Mouse (Mus musculus) midbrain, postnatal 0 days (tissue): ENCODE measurements around the gene Ppil1. TPM values are rescaled to one million over a fixed set of nuclear protein-coding genes. Genes with fewer than 3 reads are reported as not detected.
A peak's percentile ranks its signal among the peaks of the same experiment; 100 is the strongest.

ENCODE experiments used
- ATAC-seq: fragments of 200-750 bp; cut with Nextera tagmentation; 2 replicates; pipeline ENCODE4 v1.8.0; 2017; ENCODE audit warnings: moderate number of reproducible peaks, mild to moderate bottlenecking, moderate TSS enrichment, moderate library complexity; ENCODE audit not compliant: low FRiP score
- DNase-seq: peaks from one replicate; pipeline ENCODE4 v3.0.0-alpha.2; 2015; ENCODE audit warnings: low spot score
- H3K27ac ChIP-seq: fragments of 300-500 bp; sonication (generic); 2 replicates; pipeline ENCODE4 v1.5.1; 2014; ENCODE audit warnings: low read depth, mild to moderate bottlenecking, low read length, mixed read lengths
- H3K27me3 ChIP-seq: fragments of 300-500 bp; sonication (generic); 2 replicates; pipeline ENCODE4 v1.6.1; 2014; ENCODE audit warnings: low read length, control low read depth, mixed read lengths; ENCODE audit not compliant: insufficient read depth
- H3K36me3 ChIP-seq: fragments of 300-500 bp; sonication (generic); 2 replicates; pipeline ENCODE4 v1.6.1; 2014; ENCODE audit warnings: low read length, control low read depth, mixed read lengths; ENCODE audit not compliant: insufficient read depth
- H3K4me1 ChIP-seq: fragments of 300-500 bp; sonication (generic); 2 replicates; pipeline ENCODE4 v1.6.1; 2014; ENCODE audit warnings: mild to moderate bottlenecking, control low read depth, antibody characterized with exemption, low read length, mixed read lengths; ENCODE audit not compliant: insufficient read depth
- H3K4me2 ChIP-seq: fragments of 300-500 bp; sonication (generic); 2 replicates; pipeline ENCODE4 v1.6.1; 2014; ENCODE audit warnings: low read depth, mild to moderate bottlenecking, low read length, mixed read lengths; ENCODE audit not compliant: poor library complexity, severe bottlenecking
- H3K4me3 ChIP-seq: fragments of 300-500 bp; sonication (generic); 2 replicates; pipeline ENCODE4 v1.5.1; 2014; ENCODE audit warnings: low read depth, mild to moderate bottlenecking, low read length, moderate library complexity
- H3K9ac ChIP-seq: fragments of 300-500 bp; sonication (generic); replicated peaks from 2 replicates; pipeline ENCODE4 v1.6.1; 2014; ENCODE audit warnings: mild to moderate bottlenecking, low read length, moderate library complexity, mixed read lengths; ENCODE audit not compliant: poor library complexity, severe bottlenecking
- H3K9me3 ChIP-seq: fragments of 300-500 bp; sonication (generic); 2 replicates; pipeline ENCODE4 v1.6.1; 2016; ENCODE audit warnings: low read length, control low read depth
- CTCF ChIP-seq: IDR thresholded peaks from 2 replicates; pipeline ENCODE4 v1.5.1; 2016; ENCODE audit warnings: antibody characterized with exemption, mild to moderate bottlenecking
- WGBS: fragments of 180-500 bp; shearing (Covaris S2); extraction: QIAGEN DNeasy Blood & Tissue Kit; methylation state at CpG from one replicate; pipeline ENCODE4 v1.1.7; 2014; 5-methylcytosine and 5-hydroxymethylcytosine counted together
- polyA plus RNA-seq: library from polyadenylated mRNA; unstranded; fragments of >200 nt; fragmentation: Nextera tagmentation; extraction: Ambion mirVana; gene quantifications from 2 replicates; pipeline ENCODE4 v1.2.1, GENCODE M21; 2015
- total RNA-seq: library from RNA; depleted of rRNA; stranded (reverse); fragments of >200 nt; gene quantifications from 2 replicates; pipeline ENCODE4 v1.2.3, GENCODE M21; 2014

Gene Ppil1
- total and polyA plus RNA-seq, 2 experiments from 2014 or later, result 70.3 to 95.7 TPM

- Histone ChIP-seq H3K36me3 (peaks cover 32% of the 10 kb centered on the region), H3K27me3 (no peaks in the 10 kb centered on the region), H3K4me1 (no peaks in the 10 kb centered on the region), H3K9me3 (no peaks in the 10 kb centered on the region), H3K9ac (no peak overlapping the region), H3K4me3 (no peak overlapping the region), H3K27ac (no peak overlapping the region), H3K4me2 (no peak overlapping the region)
- 95% methylated on average over 3 of the region's 3 CpGs for WGBS
- ATAC-seq (no peak), DNase-seq (no peak)
- no peak for TF ChIP-seq CTCF
Observed at GRCm38 (mm10) chr17:29292996-29293395, 29.0 kb upstream of the Ppil1 start.

- Histone ChIP-seq H3K27ac (no peak overlapping the region), H3K27me3 (no peaks in the 10 kb centered on the region), H3K9me3 (no peaks in the 10 kb centered on the region), H3K4me2 (no peak overlapping the region), H3K4me3 (no peak overlapping the region), H3K36me3 (peaks cover 23% of the 10 kb centered on the region), H3K9ac (no peak overlapping the region), H3K4me1 (no peaks in the 10 kb centered on the region)
- TF ChIP-seq CTCF, result no peak
- DNase-seq (no peak), ATAC-seq (no peak)
- 94% methylated on average over 7 of the region's 7 CpGs for WGBS
Observed at GRCm38 (mm10) chr17:29291793-29292192, 27.8 kb upstream of the Ppil1 start.

GRCm38 (mm10) chr17:29282216-29282952 is 18.4 kb upstream of the Ppil1 start:
- Histone ChIP-seq H3K36me3 (peaks cover 16% of the 10 kb centered on the region), H3K4me2 (no peak overlapping the region), H3K27me3 (no peaks in the 10 kb centered on the region), H3K9me3 (no peaks in the 10 kb centered on the region), H3K4me1 (no peaks in the 10 kb centered on the region), H3K9ac (no peak overlapping the region), H3K4me3 (no peak overlapping the region), H3K27ac (no peak overlapping the region)
- TF ChIP-seq CTCF, result no peak
- ATAC-seq, result no peak
- peak; percentile 39 for DNase-seq
- 39% methylated on average over 21 of the region's 21 CpGs for WGBS

- Histone ChIP-seq H3K9me3 (no peaks in the 10 kb centered on the region), H3K4me3 (no peak overlapping the region), H3K27ac (no peak overlapping the region), H3K27me3 (no peaks in the 10 kb centered on the region), H3K36me3 (peaks cover 16% of the 10 kb centered on the region), H3K4me1 (no peaks in the 10 kb centered on the region), H3K4me2 (no peak overlapping the region), H3K9ac (no peak overlapping the region)
- ATAC-seq (no peak), DNase-seq (no peak)
- 81% methylated on average over 5 of the region's 5 CpGs for WGBS
- TF ChIP-seq CTCF, result no peak
Observed at GRCm38 (mm10) chr17:29281541-29281940, 17.6 kb upstream of the Ppil1 start.

GRCm38 (mm10) chr17:29280422-29280821 is 16.4 kb upstream of the Ppil1 start:
- no peak overlapping the region for H3K4me3 ChIP-seq
- H3K4me2 ChIP-seq, result no peak overlapping the region
- ATAC-seq, result no peak
- whole genome bisulfite sequencing, result 91% methylated on average over 5 of the region's 5 CpGs
- H3K9ac ChIP-seq, result no peak overlapping the region
- H3K36me3 ChIP-seq, result peaks cover 14% of the 10 kb centered on the region
- H3K27me3 ChIP-seq, result no peaks in the 10 kb centered on the region
- no peak for TF ChIP-seq CTCF
- H3K9me3 ChIP-seq, result no peaks in the 10 kb centered on the region
- H3K4me1 ChIP-seq, result no peaks in the 10 kb centered on the region
- no peak overlapping the region for H3K27ac ChIP-seq
- DNase-seq, result no peak

- no peak overlapping the region for H3K9ac ChIP-seq
- no peaks in the 10 kb centered on the region for H3K9me3 ChIP-seq
- no peak overlapping the region for H3K4me2 ChIP-seq
- H3K36me3 ChIP-seq, result peaks cover under 1% of the 10 kb centered on the region; the same call in 1 of the 2 replicates
- no peak for ATAC-seq
- H3K27ac ChIP-seq, result no peak overlapping the region
- WGBS, result 81% methylated on average over 11 of the region's 11 CpGs
- TF ChIP-seq CTCF, result no peak
- H3K4me3 ChIP-seq, result no peak overlapping the region
- DNase-seq, result no peak
- no peaks in the 10 kb centered on the region for H3K27me3 ChIP-seq
- H3K4me1 ChIP-seq, result peaks cover 6% of the 10 kb centered on the region; the same call in 1 of the 2 replicates
Observed at GRCm38 (mm10) chr17:29273889-29274288, 9.9 kb upstream of the Ppil1 start.
